Mouse (Mus musculus) MEL (cell line): ENCODE data around the gene Gjc2. TPM values are rescaled to one million over a fixed set of nuclear protein-coding genes. Genes with fewer than 3 reads are reported as not detected.

ENCODE experiments used
- DNase-seq: peaks from one replicate; pipeline ENCODE4 v3.0.0; 2011; ENCODE audit warnings: low read depth, low spot score
- H3K27ac ChIP-seq: 2 replicates; pipeline ENCODE4 v1.5.1; 2012; ENCODE audit warnings: low read depth, mild to moderate bottlenecking, control low read depth, low read length, moderate library complexity; ENCODE audit not compliant: control insufficient read depth
- H3K27me3 ChIP-seq, 2 experiments: fragments of 150-350 bp in 1 of 2; sonication (generic) in 1 of 2; 2 replicates each; pipeline ENCODE4 v1.6.1; 2012; ENCODE audit warnings: low read length in 2 of 2, mild to moderate bottlenecking in 2 of 2, improper control_type of control experiment in 1 of 2, moderate library complexity in 1 of 2; ENCODE audit not compliant: insufficient read depth in 2 of 2, control insufficient read depth in 1 of 2
- H3K36me3 ChIP-seq, 2 experiments: 2 replicates each; pipeline ENCODE4 v1.6.1; 2012 to 2014; ENCODE audit warnings: low read length in 2 of 2, improper control_type of control experiment in 1 of 2, inconsistent platforms in 1 of 2, mild to moderate bottlenecking in 1 of 2; ENCODE audit not compliant: insufficient read depth in 2 of 2, control insufficient read depth in 1 of 2
- H3K4me1 ChIP-seq, 2 experiments: fragments of 150-350 bp in 1 of 2; sonication (generic) in 1 of 2; 2 replicates each; pipeline ENCODE4 v1.6.1; 2012; ENCODE audit warnings: low read length in 2 of 2, improper control_type of control experiment in 1 of 2, mild to moderate bottlenecking in 1 of 2; ENCODE audit not compliant: insufficient read depth in 2 of 2, control insufficient read depth in 1 of 2
- H3K4me3 ChIP-seq, 2 experiments: fragments of 150-350 bp in 1 of 2; sonication (generic) in 1 of 2; 2 replicates each; pipeline ENCODE4 v1.5.1; 2012; ENCODE audit warnings: low read depth in 2 of 2, low read length in 2 of 2, mild to moderate bottlenecking in 2 of 2, moderate library complexity in 2 of 2, control low read depth in 1 of 2, improper control_type of control experiment in 1 of 2; ENCODE audit not compliant: control insufficient read depth in 1 of 2, insufficient read depth in 1 of 2
- H3K79me2 ChIP-seq: 2 replicates; pipeline ENCODE4 v1.6.1; 2012; ENCODE audit warnings: mild to moderate bottlenecking, low read length, moderate library complexity; ENCODE audit not compliant: control insufficient read depth, poor library complexity, insufficient read depth
- H3K9ac ChIP-seq: 2 replicates; pipeline ENCODE4 v1.6.1; 2012; ENCODE audit warnings: low read depth, mild to moderate bottlenecking, control low read depth, low read length, moderate library complexity; ENCODE audit not compliant: control insufficient read depth, poor library complexity, severe bottlenecking
- H3K9me3 ChIP-seq: fragments of 150-350 bp; sonication (generic); replicated peaks from 2 replicates; pipeline ENCODE4 v1.6.1; 2012; ENCODE audit warnings: mild to moderate bottlenecking, low read length, improper control_type of control experiment, moderate library complexity; ENCODE audit not compliant: insufficient read depth
- BHLHE40 ChIP-seq: IDR thresholded peaks from 2 replicates; pipeline ENCODE4 v1.6.1; 2012; ENCODE audit warnings: low read depth, mild to moderate bottlenecking, inconsistent platforms, low read length, improper control_type of control experiment, borderline replicate concordance
- CTCF ChIP-seq, 3 experiments: IDR thresholded peaks in 2 of 3; conservative IDR thresholded peaks in 1 of 3; 2 replicates each; pipeline ENCODE4 v1.5.1; 2011 to 2012; ENCODE audit warnings: low read length in 3 of 3, low read depth in 2 of 3, mild to moderate bottlenecking in 2 of 3, improper control_type of control experiment in 1 of 3, inconsistent platforms in 1 of 3, mixed read lengths in 1 of 3, moderate library complexity in 1 of 3; ENCODE audit not compliant: control insufficient read depth in 1 of 3, insufficient read depth in 1 of 3, poor library complexity in 1 of 3, severe bottlenecking in 1 of 3
- ETS1 ChIP-seq: IDR thresholded peaks from 2 replicates; pipeline ENCODE4 v1.6.1; 2012; ENCODE audit warnings: low read depth, mild to moderate bottlenecking, inconsistent platforms, low read length, improper control_type of control experiment, moderate library complexity
- GATA1 ChIP-seq: IDR thresholded peaks from 2 replicates; pipeline ENCODE4 v1.6.1; 2011; ENCODE audit warnings: low read depth, low read length, improper control_type of control experiment
- HCFC1 ChIP-seq: IDR thresholded peaks from 2 replicates; pipeline ENCODE4 v1.6.1; 2012; ENCODE audit warnings: low read depth, mild to moderate bottlenecking, inconsistent platforms, low read length, improper control_type of control experiment, moderate library complexity
- JUND ChIP-seq: IDR thresholded peaks from 2 replicates; pipeline ENCODE4 v1.6.1; 2011; ENCODE audit warnings: low read depth, mild to moderate bottlenecking, improper control_type of control experiment, low read length
- MAFK ChIP-seq: IDR thresholded peaks from 2 replicates; pipeline ENCODE4 v1.6.1; 2011; ENCODE audit warnings: low read depth, mild to moderate bottlenecking, low read length, improper control_type of control experiment, borderline replicate concordance
- MAX ChIP-seq: IDR thresholded peaks from 2 replicates; pipeline ENCODE4 v1.6.1; 2011; ENCODE audit warnings: low read length, improper control_type of control experiment
- MXI1 ChIP-seq: IDR thresholded peaks from 2 replicates; pipeline ENCODE4 v1.6.1; 2011; ENCODE audit warnings: mild to moderate bottlenecking, low read depth, low read length, improper control_type of control experiment
- MYB ChIP-seq: IDR thresholded peaks from 2 replicates; pipeline ENCODE4 v1.6.1; 2011; ENCODE audit warnings: mild to moderate bottlenecking, low read depth, low read length, improper control_type of control experiment
- MYC ChIP-seq: IDR thresholded peaks from 2 replicates; pipeline ENCODE4 v1.6.1; 2011; ENCODE audit warnings: low read depth, mild to moderate bottlenecking, low read length, improper control_type of control experiment, moderate library complexity
- NELFE ChIP-seq: IDR thresholded peaks from 2 replicates; pipeline ENCODE4 v1.6.1; 2011; ENCODE audit warnings: low read depth, low read length, improper control_type of control experiment
- POLR2AphosphoS2 ChIP-seq: IDR thresholded peaks from 2 replicates; pipeline ENCODE4 v1.6.1; 2011; ENCODE audit warnings: low read length, improper control_type of control experiment
- SIN3A ChIP-seq: IDR thresholded peaks from 2 replicates; pipeline ENCODE4 v1.6.1; 2012; ENCODE audit warnings: low read length, improper control_type of control experiment, inconsistent platforms
- TAL1 ChIP-seq: IDR thresholded peaks from 2 replicates; pipeline ENCODE4 v1.6.1; 2012; ENCODE audit warnings: mild to moderate bottlenecking, inconsistent platforms, low read length, moderate library complexity, mixed read lengths
- UBTF ChIP-seq: IDR thresholded peaks from 2 replicates; pipeline ENCODE4 v1.6.1; 2012; ENCODE audit warnings: low read depth, mild to moderate bottlenecking, inconsistent platforms, low read length, improper control_type of control experiment, moderate library complexity, borderline replicate concordance; ENCODE audit not compliant: insufficient read depth
- USF1 ChIP-seq: IDR thresholded peaks from 2 replicates; pipeline ENCODE4 v1.6.1; 2014; ENCODE audit warnings: low read depth, mild to moderate bottlenecking, inconsistent platforms, low read length, improper control_type of control experiment, moderate library complexity
- ZC3H11A ChIP-seq: IDR thresholded peaks from 2 replicates; pipeline ENCODE4 v1.6.1; 2012; ENCODE audit warnings: low read depth, mild to moderate bottlenecking, inconsistent platforms, low read length, improper control_type of control experiment
- ZKSCAN1 ChIP-seq: IDR thresholded peaks from 2 replicates; pipeline ENCODE4 v1.6.1; 2012; ENCODE audit warnings: low read depth, mild to moderate bottlenecking, inconsistent platforms, low read length, improper control_type of control experiment, moderate library complexity
- ZMIZ1 ChIP-seq: IDR thresholded peaks from 2 replicates; pipeline ENCODE4 v1.6.1; 2012; ENCODE audit warnings: low read depth, mild to moderate bottlenecking, inconsistent platforms, low read length, improper control_type of control experiment, moderate library complexity
- ZNF384 ChIP-seq: IDR thresholded peaks from 2 replicates; pipeline ENCODE4 v1.6.1; 2012; ENCODE audit warnings: low read depth, mild to moderate bottlenecking, inconsistent platforms, low read length, improper control_type of control experiment
- polyA plus RNA-seq, 2 experiments: library from polyadenylated mRNA; stranded (reverse) in 1 of 2; unstranded in 1 of 2; fragments of >175 nt in 1 of 2; fragments of >200 nt in 1 of 2; gene quantifications; 2 replicates each; pipeline versions ENCODE4 v1.2.1 to v1.2.4; 2012; ENCODE audit warnings: low replicate concordance in 2 of 2, low read depth in 1 of 2; ENCODE audit not compliant: insufficient read length in 2 of 2, insufficient read depth in 1 of 2, missing spikeins in 1 of 2
- total RNA-seq: library from RNA; depleted of rRNA; stranded (reverse); fragments of 300-350 nt; gene quantifications from 2 replicates; pipeline ENCODE4 v1.2.3, GENCODE M21; 2012

The Gjc2 gene
- total and polyA plus RNA-seq, 3 experiments, result 0.07 to 0.08 TPM; not detected in 1

DNA sequence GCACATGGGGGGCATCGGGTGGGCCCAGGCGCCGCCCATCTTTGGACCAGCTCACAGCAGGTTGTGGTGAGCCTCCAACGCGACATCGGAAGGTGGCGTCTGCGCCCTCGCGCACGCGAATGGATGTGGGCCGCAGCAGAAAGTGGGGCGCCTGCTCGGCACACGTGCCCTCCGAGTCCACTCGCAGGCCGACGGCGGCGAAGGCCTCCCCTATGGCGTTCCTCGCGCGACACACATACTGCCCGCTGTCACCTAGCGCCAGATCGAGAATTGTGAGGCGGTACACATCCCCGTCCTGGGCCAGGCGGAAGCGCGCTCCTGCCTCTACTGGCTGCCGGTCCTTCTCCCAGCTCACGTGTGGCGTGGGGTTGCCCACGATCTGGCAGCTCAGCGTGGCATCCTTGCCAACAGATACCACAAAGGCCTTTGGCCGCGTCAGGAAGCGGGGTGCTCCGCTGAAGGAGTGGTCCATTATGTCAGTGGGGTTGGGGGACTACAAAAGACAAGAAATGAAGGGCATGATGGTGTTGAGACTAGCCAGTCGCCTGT lies 47.0 kb downstream of the Gjc2 start, which contains the start of gene Obscn:
TSS of gene Obscn (minus strand) at position 499 of the 549 bp plus-strand sequence.
- no peak within 1 kb of the TSS for H3K4me3 ChIP-seq
- no peaks in the 10 kb centered on the region for H3K4me1 ChIP-seq
- H3K36me3 ChIP-seq, result no peaks in the 10 kb centered on the region
- no peak for DNase-seq
- H3K27ac ChIP-seq, result no peak within 1 kb of the TSS
- no peaks in the 10 kb centered on the region for H3K79me2 ChIP-seq
- TF ChIP-seq ETS1, result no peak
- no peak for TF ChIP-seq UBTF
- TF ChIP-seq MYC, result no peak
- TF ChIP-seq MAFK, result no peak
- TF ChIP-seq GATA1, result no peak
- TF ChIP-seq CTCF (IDR thresholded peaks at IDR 0.05 in 2 of 3, conservative IDR thresholded peaks at IDR 0.05 in 1 of 3; ENCODE audit: control insufficient read depth in 1 of 3, insufficient read depth in 1 of 3, low read depth in 2 of 3, low read length in 3 of 3, poor library complexity in 1 of 3, severe bottlenecking in 1 of 3), result no peak
- no peak for TF ChIP-seq SIN3A
- H3K9ac ChIP-seq, result no peak within 1 kb of the TSS
- no peaks in the 10 kb centered on the region for H3K9me3 ChIP-seq
- H3K27me3 ChIP-seq, result no peaks in the 10 kb centered on the region; a peak in 1 of 4 replicates

DNA sequence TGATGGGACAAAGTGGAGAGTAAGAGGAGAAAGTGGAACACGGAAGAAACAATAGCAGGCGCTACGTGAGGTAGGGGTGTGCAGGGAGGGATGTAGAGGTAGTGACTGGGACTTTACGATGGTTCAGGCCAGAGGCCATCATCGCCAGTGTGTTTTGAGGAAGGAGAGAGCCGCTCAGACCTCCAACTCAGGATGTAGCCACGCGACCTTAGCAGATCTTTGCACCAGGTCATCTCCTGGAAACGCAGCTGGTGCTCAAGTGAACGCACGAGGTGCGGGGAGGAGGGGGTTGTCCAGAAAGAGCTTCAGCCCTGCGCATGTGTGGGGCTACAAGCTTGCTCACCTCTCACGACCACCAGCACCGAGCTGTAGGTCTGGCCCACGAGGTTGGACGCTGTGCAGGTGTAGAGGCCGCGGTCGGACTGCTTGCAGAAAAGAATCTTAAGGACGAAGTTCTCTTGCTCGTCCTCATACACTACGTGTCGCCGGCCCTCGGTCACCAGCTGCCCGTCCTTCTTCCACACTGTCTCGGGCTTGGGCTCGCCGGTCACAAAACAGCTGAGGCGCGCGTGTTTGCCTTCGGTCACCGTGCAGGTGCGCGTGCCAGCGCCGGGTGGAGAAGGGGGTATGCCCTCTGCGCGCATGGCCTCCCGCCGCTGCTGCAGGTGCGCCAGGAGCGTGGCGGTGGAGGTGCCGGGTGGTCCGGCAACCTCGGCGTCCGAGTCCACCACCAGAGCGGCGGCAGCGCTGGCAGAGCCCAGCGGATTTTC lies 47.8 kb downstream of the Gjc2 start:
- H3K79me2 ChIP-seq, result no peaks in the 10 kb centered on the region
- no peaks in the 10 kb centered on the region; a peak in 1 of 4 replicates for H3K27me3 ChIP-seq
- no peaks in the 10 kb centered on the region for H3K36me3 ChIP-seq
- no peaks in the 10 kb centered on the region for H3K9me3 ChIP-seq
- no peak overlapping the region for H3K4me3 ChIP-seq
- no peak for DNase-seq
- H3K27ac ChIP-seq, result no peak overlapping the region
- TF ChIP-seq SIN3A, result no peak
- no peak for TF ChIP-seq POLR2AphosphoS2
- TF ChIP-seq ZKSCAN1, result no peak
- TF ChIP-seq MAX, result no peak
- TF ChIP-seq NELFE, result no peak
- TF ChIP-seq ZC3H11A, result no peak
- no peak for TF ChIP-seq TAL1
- no peak for TF ChIP-seq UBTF
- no peak for TF ChIP-seq HCFC1
- TF ChIP-seq MYB, result no peak
- no peak for TF ChIP-seq JUND
- no peak for TF ChIP-seq ETS1
- no peak for TF ChIP-seq ZNF384
- no peak for TF ChIP-seq MXI1
- TF ChIP-seq USF1, result no peak
- no peak for TF ChIP-seq BHLHE40
- TF ChIP-seq ZMIZ1, result no peak
- H3K4me1 ChIP-seq, result no peaks in the 10 kb centered on the region
- no peak overlapping the region for H3K9ac ChIP-seq
